Mouse (Mus musculus): Measurements from ENCODE around the gene Spats2.
A peak's percentile ranks its signal among the peaks of the same experiment; 100 is the strongest.
"Not testable (repeated sequence)": the region's sequence is repeated elsewhere in the genome, so short reads cannot be mapped to it uniquely, and the experiment has no call there.

Spats2 gene

GRCm38 (mm10) chr15:99151324-99151723, 25.6 kb downstream of the Spats2 start:
- no peak for DNase-seq

- peak; percentile 17 for DNase-seq
These were observed 27.8 kb downstream of the Spats2 start for GRCm38 (mm10) chr15:99153466-99153865.

GRCm38 (mm10) chr15:99154515-99154914, 28.8 kb downstream of the Spats2 start:
- DNase-seq, result not testable (repeated sequence)

- DNase-seq, result no peak
These were observed 38.0 kb downstream of the Spats2 start for GRCm38 (mm10) chr15:99163512-99164365.

GRCm38 (mm10) chr15:99172131-99172530, 46.4 kb downstream of the Spats2 start:
- no peak for DNase-seq

GRCm38 (mm10) chr15:99179639-99180038, 53.9 kb downstream of the Spats2 start:
- no peak for DNase-seq

GRCm38 (mm10) chr15:99184217-99184914, 58.6 kb downstream of the Spats2 start:
- DNase-seq, result no peak

GRCm38 (mm10) chr15:99194358-99194757, 68.6 kb downstream of the Spats2 start:
- no peak for DNase-seq

GRCm38 (mm10) chr15:99195043-99195442, 69.3 kb downstream of the Spats2 start:
- no peak for DNase-seq

- DNase-seq, result peak; percentile 39
These were observed 73.0 kb downstream of the Spats2 start for GRCm38 (mm10) chr15:99198761-99199160.

- DNase-seq, result no peak
These were observed 80.2 kb downstream of the Spats2 start for GRCm38 (mm10) chr15:99205959-99206358.

- DNase-seq, result no peak
These were observed 87.5 kb downstream of the Spats2 start for GRCm38 (mm10) chr15:99213183-99213582.

- peak; percentile 49 for DNase-seq
These were observed 89.2 kb downstream of the Spats2 start for GRCm38 (mm10) chr15:99214941-99215340.

- DNase-seq, result no peak
These were observed 90.2 kb downstream of the Spats2 start for GRCm38 (mm10) chr15:99215741-99216463.

- no peak for DNase-seq
These were observed 91.9 kb downstream of the Spats2 start for GRCm38 (mm10) chr15:99217630-99218029.

GRCm38 (mm10) chr15:99221315-99221952, 95.7 kb downstream of the Spats2 start:
- DNase-seq, result no peak

GRCm38 (mm10) chr15:99222794-99223584, 97.3 kb downstream of the Spats2 start:
- no peak for DNase-seq

GRCm38 (mm10) chr15:99223585-99224207, 98.0 kb downstream of the Spats2 start:
- peak; percentile 52 for DNase-seq

- peak; percentile 82 for DNase-seq
These were observed 98.6 kb downstream of the Spats2 start, which contains the start of gene Kcnh3 for GRCm38 (mm10) chr15:99224208-99224911. Gene Kcnh3 (plus strand): TSS chr15:99224861.

- DNase-seq, result no peak
These were observed 99.5 kb downstream of the Spats2 start for GRCm38 (mm10) chr15:99225081-99225810.

Measured in thymus, postnatal 25 days (tissue).